Mouse (Mus musculus) frontal cortex, postnatal 14 days (tissue): ENCODE results near the gene Utp14b.

Experiments used
- DNase-seq, 2 experiments: peaks; one replicate each; pipeline ENCODE4 v3.0.0; 2022; ENCODE audit warnings: low spot score in 2 of 2

The Utp14b gene

DNA sequence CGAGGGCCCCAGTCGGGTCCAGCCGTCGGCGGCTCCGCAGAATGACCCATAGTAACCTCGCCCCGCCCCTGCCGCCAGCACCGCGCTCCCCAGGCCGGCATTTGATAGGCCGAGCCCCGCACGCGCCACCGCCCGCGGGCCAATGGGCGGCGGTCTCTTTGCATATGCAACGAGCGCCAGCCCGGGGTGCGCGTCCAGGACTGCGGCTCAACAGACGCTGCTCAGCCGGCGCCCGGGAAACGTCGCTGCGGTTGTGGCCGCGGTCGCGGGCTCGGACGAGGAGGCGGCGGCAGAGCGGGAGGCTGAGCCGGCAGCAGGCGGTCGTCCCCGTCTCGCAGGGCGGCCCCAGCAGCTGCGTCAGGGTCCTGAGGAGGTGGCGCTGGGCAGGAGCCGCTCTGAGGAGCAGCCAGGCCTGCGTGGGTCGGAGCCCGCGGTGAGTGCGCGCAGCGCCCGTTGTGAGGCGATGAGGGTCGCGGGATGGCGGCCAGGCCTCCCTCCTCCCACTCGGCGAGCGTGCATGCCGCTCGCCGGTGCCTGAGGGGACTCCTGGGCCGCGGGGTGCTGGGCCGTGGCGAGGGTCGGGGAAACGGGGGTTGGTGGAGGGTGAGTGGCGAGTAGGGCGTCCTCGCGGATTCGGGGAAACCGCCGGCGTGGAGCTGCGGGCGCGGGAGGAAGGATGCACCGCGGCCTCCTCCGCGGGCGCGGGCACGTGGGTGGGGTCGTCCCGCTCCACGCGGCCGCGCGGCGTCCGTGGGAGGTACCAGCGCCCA lies at the start of gene Utp14b, which contains the start of gene Acsl3:
TSS of gene Utp14b (plus strand) at position 368 of the 770 bp plus-strand sequence.
TSS of gene Acsl3 (plus strand) at position 155 of the 770 bp plus-strand sequence.
- peak; percentile 93 to 97 for DNase-seq

DNA sequence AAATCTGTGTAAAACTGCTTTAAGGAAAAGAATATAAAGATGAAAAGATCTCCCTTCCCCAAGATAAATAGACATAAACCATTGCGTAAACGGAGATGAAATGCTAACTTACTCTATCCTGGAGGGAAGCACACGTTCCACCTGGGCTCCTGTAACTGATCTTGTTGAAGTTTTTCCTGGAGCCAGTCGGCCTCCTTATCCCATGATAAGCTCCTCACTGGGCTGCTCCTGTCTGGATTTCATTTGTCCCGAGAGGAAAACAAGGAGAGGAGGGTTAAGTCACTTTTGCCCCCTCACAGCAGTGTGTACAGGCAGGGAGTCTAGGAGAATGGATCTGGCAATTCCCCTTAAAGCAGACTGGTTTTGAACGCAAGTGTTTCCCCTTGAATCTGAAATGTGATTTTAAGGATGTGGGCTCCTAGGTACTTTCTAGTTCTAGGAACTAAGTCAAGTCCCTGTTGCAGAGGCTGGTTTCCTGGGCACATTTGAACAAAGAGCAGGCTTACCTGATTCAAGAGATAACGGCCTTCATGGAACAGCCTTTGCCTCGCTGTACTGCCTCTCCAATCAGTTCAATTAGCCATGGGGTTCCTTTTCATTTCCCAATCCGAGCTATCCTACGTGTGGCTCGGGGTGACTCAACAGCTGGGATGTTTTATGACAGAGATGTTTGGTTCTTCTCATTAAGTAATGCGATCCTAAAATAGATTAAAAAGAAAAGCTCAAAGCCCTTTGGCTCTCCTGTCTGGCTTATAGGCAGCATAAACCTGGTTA lies 48.5 kb upstream of the Utp14b start:
- no peak for DNase-seq

DNA sequence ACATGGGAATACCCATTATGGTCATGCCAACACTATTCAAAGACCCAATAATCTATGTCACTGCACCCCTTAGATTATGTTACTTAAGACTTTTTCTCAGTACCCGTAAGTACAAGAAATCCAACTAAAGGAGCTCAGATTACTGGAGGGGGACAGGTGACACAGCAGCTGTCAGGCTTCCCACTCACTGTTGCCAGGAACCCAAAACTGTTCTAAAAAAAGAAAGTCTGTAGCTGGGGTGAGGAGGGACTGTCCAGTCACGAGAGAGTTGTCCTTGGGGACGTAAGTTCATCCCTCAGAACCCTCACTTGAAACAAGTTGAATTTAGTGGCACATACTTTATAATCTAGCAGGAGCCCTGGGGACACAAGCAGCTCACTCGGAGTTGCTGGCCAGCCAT lies 46.8 kb upstream of the Utp14b start:
- no peak for DNase-seq

DNA sequence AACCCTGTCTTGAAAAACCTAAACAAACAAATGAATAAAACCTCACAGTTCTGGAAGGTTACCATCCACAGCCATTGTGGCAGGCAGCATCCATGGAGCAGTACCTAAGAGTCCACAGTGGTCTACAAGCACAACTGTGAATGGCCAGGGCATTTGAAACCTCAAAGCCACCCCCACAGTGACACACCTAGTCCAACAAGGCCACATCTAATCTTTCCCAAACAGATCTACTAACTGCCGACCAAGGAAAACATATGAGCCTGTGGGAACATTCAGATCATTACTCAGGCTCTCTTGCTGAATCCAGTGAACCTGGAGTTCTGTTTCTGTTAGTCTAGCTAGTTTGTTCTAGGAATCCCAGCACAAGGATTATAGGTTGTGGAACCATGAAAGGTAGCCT lies 44.9 kb upstream of the Utp14b start:
- DNase-seq, result no peak

DNA sequence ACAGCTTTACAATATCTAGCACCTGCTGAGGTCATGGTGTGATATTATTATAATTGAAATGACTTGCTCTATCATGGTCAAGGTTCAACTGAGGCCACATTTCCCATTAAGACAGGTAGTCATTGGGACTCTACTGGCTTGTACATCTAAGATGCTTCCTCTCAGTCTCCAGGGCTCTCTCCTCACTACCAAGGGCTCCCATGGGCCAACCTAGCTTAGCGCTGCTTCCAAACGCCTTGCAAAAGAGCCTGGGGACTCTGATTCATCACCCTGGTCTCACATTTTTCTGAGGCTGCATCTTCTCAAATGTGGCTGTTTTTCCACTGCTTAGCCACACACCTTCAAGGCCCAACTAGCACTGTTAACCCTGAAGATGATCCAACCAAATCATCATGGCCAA lies 33.5 kb upstream of the Utp14b start:
- no peak for DNase-seq

DNA sequence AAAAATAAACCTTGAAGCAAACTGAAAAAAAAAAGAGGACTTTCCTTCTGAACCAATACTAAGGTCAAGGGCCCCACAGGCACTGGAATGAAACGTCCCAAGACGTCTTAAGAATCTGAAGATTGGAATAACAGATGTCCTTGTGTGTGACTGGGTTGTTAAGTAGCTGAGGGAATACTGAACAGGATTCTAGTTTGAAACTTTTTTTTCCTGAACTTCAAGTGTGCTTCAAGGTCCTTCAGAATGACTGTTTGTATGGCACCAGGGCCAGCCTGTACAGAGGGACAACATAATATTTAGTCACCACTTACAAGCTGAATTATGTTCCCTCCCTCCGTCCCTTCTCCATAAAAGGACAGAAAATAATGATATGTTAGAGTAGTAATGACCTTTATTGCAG lies 23.4 kb upstream of the Utp14b start:
- DNase-seq, result no peak

DNA sequence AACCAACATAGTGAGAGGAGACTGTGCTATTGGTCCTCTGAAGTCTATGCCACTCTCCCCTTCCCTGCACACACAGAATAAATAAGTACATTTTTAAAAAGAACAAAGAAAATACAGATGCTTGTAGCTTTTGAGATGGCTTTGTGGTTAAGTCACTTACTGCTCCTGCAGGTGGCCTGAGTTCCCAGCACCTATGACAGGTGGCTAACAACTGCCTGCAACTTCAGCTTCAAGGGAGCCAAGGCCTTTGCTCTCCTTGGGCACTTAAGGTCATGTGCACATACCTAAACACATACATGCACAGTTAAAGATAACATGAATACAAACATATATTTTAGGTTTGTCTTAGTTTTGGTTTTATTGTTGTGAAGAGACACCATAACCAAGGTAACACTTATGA lies 17.0 kb upstream of the Utp14b start:
- no peak for DNase-seq

DNA sequence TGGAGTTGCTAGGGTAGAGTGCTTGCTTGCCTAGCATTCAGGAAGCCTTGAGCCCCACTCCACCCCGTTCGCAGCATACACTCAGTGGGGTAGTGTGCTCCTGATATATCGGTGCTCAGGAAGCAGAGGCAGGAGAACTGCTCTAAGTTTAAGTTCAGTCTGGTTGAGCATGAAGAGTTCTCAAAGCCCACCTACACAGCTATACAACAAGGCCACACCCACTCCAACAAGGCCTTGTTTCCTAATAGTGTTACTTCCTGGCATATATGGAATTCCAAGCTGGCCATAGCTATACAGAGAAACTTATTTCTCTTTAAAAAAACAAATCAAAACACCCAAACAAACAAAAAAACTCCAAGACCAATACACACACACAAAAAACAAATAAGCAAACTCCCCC lies 16.0 kb upstream of the Utp14b start:
- DNase-seq, result no peak

DNA sequence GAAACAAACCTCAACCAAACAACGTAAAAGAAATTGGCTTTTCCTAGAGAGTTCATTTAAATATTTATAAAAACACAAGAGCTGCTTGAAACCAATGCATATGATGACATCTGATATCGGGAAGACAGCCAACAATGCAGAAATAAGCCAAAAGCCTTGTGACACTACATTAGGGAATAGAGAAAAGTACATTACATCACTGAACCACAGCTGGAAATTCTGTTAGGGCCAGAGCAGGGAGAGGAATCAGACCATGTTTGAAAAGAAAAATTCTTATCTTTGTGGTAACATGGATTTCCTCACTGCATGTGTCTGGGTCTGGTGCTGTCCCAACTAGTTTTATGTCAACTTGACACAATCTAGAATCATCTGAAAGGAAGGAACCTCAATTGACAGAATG lies 15.6 kb upstream of the Utp14b start:
- DNase-seq, result no peak

DNA sequence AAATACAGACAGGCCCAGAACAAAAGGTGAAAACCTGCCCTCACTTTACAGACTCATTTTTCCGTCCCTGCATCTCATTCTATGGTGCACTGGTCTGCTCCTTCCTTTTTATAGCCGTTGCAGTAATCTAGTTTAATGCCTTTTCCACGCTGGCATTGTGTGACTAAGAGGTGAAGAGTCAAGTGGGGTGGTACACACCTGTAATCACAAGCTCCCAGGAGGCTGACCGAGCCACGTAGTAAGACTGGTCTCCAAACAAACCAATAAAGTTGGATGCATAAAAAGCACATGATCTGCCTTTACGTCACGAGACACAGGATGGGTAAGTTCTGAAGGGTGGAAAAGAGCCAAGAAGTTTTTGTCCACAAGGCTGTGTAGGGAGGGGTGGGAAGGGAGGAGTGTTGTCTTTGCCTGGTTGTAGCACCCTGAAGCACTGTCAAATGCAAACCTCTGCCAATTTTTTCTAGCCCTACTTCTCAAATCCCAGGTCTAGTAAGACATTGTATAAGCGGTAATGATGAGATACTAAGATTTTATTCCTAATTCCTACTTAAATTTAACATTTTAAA lies 10.4 kb upstream of the Utp14b start:
- no peak for DNase-seq

DNA sequence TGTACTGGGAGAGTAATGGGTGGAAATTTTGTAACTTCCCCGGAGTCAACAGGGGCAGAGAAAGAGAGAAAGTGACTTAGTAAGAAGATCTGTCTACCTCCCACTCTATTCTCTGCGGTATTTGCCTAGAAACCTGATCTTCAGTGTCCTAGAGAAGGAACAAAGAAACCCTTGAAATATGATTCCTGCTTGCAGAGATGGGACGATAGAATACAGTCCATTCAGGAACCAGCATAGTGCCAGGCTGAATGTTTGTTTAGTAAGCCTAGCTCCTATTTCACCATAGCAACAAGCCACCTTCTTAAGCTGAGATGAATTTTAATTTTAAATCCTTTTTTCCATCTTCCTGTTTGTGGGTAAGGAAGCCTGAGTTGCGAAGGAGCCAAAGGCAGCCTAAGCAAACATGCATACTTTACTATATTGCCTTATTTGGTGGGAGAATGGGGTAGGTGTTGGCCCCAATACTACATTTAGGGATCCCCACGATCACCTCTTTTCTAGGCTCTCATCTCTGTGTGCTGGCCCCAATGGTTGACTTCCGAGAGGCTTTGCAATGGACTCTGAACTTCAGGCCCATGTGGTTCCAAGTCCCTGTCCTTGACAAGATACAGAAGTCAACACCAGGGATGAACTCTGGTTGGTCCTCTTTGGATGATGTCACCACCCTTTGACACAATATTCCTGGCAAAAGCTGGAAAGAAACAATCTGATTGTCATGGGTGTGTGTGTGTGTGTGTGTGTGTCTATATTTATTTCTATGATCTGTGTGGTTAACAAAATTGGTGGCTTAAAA lies 8.4 kb upstream of the Utp14b start:
- DNase-seq, result no peak

DNA sequence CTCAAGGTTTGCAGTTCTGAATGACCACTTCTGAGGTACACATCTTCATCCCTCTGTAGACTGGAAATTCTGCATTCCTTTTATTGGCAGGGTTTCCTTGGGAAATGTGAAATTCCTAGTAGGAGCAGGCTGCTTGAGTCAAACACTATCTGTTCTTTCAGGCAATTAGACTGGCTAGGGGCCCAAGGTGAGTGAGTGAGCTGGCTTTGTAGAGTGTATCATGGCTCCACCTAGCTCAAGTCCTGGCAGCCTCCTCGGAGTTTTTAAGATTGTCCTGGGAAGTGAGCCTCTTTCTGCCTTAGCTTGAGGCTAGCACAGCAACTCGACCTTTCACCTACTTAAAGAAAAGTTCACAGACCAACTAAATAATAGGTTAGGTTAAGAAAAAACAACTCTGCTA lies 1.4 kb upstream of the Utp14b start:
- no peak for DNase-seq

DNA sequence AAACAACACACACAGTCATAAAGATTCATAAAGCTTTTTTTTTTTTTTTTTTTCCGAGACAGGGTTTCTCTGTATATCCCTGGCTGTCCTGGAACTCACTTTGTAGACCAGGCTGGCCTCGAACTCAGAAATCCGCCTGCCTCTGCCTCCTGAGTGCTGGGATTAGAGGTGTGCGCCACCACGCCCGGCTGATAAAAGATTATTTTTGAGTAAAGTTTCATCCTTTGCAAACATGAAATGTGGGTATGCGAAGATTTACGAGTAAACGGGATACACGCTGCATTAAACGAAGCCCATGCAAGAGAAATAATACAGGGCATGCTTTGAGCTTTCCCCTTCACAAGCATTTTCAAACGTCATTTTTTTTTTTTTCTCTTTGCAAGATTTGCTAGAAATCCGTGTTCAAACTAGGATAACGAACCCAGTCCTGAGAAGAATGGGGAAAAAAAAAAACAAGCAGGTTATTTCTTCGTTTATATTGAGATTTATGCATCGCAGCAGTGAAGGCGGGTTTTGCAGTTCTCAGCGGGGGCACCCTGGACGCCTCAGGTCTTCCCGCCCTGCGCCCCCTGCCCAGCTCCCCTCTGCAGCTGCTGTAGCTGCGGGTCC lies 713 bp upstream of the Utp14b start:
- DNase-seq, result no peak

DNA sequence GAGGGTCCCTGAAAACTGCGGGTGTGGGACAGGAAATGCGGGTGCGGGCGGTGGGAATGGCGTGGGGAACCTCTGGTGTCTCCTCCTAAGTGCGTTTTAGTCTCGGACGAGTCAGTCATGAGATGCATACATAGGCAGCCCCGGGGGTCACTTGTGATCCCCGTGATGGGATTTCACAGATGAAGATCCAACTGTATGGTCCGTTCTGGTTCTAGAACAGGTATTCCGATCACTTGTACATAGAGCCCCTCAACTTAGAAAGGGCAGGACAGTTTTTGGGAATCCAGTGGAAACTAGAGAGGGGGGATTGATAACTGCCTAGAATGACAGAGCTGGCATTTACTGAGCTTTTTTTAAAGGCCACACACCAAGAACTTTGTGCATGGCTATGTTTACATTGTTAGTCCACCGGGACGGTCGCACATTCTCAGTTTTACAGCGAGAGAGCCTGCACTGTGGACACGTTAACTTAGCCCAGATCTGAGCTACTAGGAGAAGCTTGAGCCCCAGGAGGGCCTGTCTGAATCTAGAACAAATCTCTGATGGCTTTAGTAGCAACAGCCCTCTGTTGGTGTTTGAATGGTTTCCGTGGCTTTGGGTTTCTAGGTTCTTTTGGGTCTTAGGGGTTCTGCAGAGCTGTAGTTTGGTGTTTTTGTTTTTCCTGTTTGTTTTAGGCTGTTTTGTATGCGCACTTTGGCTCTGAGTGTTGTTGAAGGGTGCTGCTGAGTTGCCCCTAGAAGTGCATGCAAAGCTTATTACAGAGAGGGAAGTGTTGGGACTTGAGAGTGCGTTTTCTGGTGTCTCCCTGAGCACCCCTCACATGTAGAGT lies 817 bp downstream of the Utp14b start:
- peak in 1 of 2 experiments; percentile 17 for DNase-seq

DNA sequence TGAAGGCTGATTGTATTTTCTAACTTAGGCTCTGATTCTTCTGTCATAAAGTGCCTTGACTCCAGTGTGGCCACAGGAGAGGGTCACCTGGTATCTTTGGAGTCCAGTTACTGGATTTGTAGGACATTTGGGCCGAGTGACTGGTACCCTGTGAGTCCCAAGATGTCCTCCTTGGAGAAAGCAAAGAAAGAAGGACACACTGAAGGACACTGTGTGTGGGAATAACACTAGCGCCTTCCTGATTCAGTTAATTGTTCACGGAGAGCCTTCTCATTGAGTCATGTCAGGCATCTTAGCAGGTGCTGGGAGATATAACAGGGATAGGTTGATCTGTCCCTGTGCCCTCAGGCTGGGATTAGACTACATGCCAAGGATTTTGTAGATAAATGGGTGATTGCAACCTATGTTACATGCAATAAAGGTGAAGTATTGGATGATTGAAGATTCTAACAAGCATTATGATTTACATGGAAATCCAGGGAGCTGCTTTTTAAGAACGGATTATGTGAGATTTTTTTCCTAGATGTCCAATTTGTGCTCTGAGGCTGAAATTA lies 1.5 kb downstream of the Utp14b start:
- no peak for DNase-seq

DNA sequence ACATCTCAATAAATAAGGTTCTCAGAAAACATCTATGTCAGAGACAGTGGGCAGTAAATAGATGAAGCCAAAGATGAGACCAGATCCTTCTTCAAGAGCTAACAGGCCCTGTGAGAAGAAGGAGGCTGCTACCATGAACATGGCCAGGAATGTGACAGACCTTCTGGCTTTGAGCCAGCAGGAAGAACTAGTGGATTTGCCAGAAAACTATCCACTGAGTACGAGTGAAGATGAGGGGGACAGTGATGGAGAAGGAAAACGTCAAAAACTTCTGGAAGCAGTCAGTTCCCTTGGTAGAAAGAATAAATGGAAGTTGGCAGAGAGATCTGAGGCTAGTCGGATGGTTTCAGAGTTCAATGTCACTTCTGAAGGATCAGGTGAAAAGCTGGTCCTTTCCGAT lies 6.5 kb downstream of the Utp14b start:
- DNase-seq, result no peak

DNA sequence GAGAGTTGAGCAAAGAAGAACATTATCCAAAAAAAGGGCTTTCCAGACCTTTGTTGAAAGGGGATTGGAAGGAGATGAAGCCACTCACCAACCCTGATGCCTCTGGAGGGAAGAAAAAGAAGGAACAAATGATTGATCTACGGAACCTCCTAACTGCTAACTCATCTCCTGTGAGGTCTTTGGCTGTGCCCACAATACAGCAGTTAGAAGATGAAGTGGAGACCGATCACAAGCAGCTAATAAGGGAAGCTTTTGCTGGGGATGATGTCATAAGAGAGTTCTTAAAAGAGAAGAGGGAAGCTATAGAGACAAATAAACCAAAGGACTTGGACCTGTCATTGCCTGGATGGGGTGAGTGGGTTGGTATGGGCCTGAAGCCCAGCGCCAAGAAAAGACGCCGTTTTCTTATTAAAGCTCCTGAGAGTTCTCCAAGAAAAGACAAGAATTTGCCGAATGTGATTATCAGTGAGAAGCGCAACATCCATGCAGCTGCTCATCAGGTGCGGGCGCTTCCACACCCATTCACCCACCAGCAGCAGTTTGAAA lies 8.2 kb downstream of the Utp14b start:
- DNase-seq, result no peak

DNA sequence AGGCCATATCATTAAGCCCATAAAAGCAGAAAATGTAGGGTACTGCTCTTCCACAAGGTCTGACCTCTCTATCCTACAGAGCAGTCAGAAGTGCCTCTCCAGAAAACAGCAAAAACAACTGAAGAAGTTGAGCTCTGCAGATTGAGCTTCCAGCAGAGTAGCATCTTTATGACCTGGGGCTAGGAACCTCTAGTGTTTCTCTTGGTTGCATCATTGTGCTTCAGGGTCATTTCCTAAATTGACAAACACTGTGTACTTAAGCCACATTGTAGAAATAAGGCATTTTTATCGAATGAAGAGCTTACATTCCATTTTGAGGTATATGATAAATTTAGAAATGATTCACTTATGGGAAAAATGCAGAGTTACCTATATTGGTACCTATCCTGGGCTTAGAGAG lies 8.7 kb downstream of the Utp14b start:
- no peak for DNase-seq

DNA sequence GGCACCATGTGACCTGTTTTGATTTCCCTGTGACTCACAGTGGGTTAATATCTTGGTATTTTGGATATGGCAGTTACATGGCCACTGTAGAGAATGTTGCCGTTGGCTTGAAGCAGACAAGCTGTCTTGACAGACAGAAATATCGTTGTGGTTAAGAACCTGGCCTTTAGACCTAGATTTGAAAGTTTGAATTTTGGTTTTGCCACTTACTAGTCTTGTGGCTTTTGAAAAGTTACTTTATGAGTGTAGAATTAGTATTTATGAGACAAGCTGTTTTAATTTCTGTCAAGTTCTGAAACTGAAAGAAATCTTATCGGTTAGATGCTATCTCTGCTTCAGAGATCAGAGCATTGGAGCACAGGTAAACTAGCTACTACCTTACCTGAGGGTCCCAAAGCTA lies 24.5 kb downstream of the Utp14b start:
- DNase-seq, result no peak

DNA sequence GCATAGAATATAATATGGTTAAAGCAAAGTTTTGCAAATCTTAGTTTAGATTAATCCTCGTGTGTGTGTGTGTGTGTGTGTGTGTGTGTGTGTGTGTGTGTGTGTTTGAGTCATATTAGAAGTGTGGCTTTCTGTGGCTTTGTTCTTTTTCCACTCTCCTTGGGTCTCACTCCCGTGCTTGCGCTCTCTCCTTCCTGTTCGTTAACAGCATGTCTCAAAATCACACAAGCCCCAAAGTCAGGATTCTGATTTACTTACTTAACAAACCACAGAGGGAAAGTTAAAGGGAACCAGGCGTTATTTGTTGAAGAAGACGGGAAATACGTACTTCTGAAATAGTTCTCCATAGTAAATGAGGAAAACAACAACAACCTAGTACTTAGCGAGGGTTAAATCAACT lies 26.3 kb downstream of the Utp14b start:
- no peak for DNase-seq
